8 mouse cellular contexts compared by ENCODE assay signal in genomic region chr2:74578146-74578842, GRCm38 (mm10). TPM values are rescaled to one million over a fixed set of nuclear protein-coding genes. Genes with fewer than 3 reads are reported as not detected.
DNase-seq lines count a peak whose midpoint lies in the region; ATAC-seq lines count a peak whose summit lies in the region.

No protein-coding gene starts in this region.

- no peaks in the 10 kb centered on the region for H3K9me3 ChIP-seq in forebrain, embryonic 13.5 days (replicated peaks)
- no peaks in the 10 kb centered on the region for H3K9me3 ChIP-seq in hindbrain, embryonic 16.5 days (ENCODE audit: control insufficient read depth, low read length)
- H3K9me3 ChIP-seq in limb, embryonic 13.5 days, result no peaks in the 10 kb centered on the region
- no peaks in the 10 kb centered on the region for H3K9me3 ChIP-seq in midbrain, embryonic 12.5 days

- peak overlapping the region; percentile 96 for H3K9ac ChIP-seq in forebrain, embryonic 13.5 days
- H3K9ac ChIP-seq in hindbrain, embryonic 16.5 days (ENCODE audit: low read depth, low read length), result peak overlapping the region; percentile 96
- peak overlapping the region; percentile 97 for H3K9ac ChIP-seq in limb, embryonic 13.5 days
- peak overlapping the region; percentile 96 for H3K9ac ChIP-seq in midbrain, embryonic 12.5 days (replicated peaks)

- H3K36me3 ChIP-seq in forebrain, embryonic 13.5 days (ENCODE audit: poor library complexity, severe bottlenecking), result no peaks in the 10 kb centered on the region
- H3K36me3 ChIP-seq in hindbrain, embryonic 16.5 days (ENCODE audit: control insufficient read depth, insufficient read depth, low read length), result no peaks in the 10 kb centered on the region
- no peaks in the 10 kb centered on the region for H3K36me3 ChIP-seq in limb, embryonic 13.5 days
- H3K36me3 ChIP-seq in midbrain, embryonic 12.5 days, result no peaks in the 10 kb centered on the region

- under 1% methylated on average over 53 of the region's 55 CpGs for WGBS in forebrain, embryonic 13.5 days
- under 1% methylated on average over 46 of the region's 55 CpGs for WGBS in hindbrain, embryonic 16.5 days
- WGBS in limb, embryonic 13.5 days, result under 1% methylated on average over 48 of the region's 55 CpGs
- WGBS in midbrain, embryonic 12.5 days, result 1% methylated on average over 52 of the region's 55 CpGs

- peak; percentile 10 for DNase-seq in ovary, postnatal 10 days (ENCODE audit: low spot score)
- no peak for DNase-seq in ovary, adult 18-20 months (ENCODE audit: low spot score)
- DNase-seq in brain, adult 2 months (ENCODE audit: low read depth, low spot score), result peak; percentile 58
- DNase-seq in spleen, postnatal 36 days (ENCODE audit: low spot score in 2 of 2), result peak; percentile 30 to 37

- H3K4me2 ChIP-seq in forebrain, embryonic 13.5 days, result peak overlapping the region; percentile 78
- H3K4me2 ChIP-seq in hindbrain, embryonic 16.5 days (ENCODE audit: low read length), result peak overlapping the region; percentile 64
- H3K4me2 ChIP-seq in limb, embryonic 13.5 days (replicated peaks), result peak overlapping the region; percentile 90
- H3K4me2 ChIP-seq in midbrain, embryonic 12.5 days (replicated peaks), result peak overlapping the region; percentile 88

- peak; percentile 87 for ATAC-seq in forebrain, embryonic 13.5 days
- peak; percentile 90 for ATAC-seq in hindbrain, embryonic 16.5 days
- peak; percentile 75 for ATAC-seq in limb, embryonic 13.5 days (ENCODE audit: low FRiP score, low read depth)
- peak; percentile 82 for ATAC-seq in midbrain, embryonic 12.5 days (ENCODE audit: low FRiP score, low read depth)

- H3K4me3 ChIP-seq in forebrain, embryonic 13.5 days, result peak overlapping the region; percentile 96
- peak overlapping the region; percentile 99 for H3K4me3 ChIP-seq in hindbrain, embryonic 16.5 days (ENCODE audit: low read length)
- peak overlapping the region; percentile 95 for H3K4me3 ChIP-seq in limb, embryonic 13.5 days
- peak overlapping the region; percentile 96 for H3K4me3 ChIP-seq in midbrain, embryonic 12.5 days

- H3K27ac ChIP-seq in forebrain, embryonic 13.5 days, result peak overlapping the region; percentile 49; the same call in 1 of the 2 replicates
- H3K27ac ChIP-seq in hindbrain, embryonic 16.5 days (ENCODE audit: low read depth, low read length), result peak overlapping the region; percentile 83
- H3K27ac ChIP-seq in limb, embryonic 13.5 days, result peak overlapping the region; percentile 77
- H3K27ac ChIP-seq in midbrain, embryonic 12.5 days (replicated peaks), result peak overlapping the region; percentile 85

- no peaks in the 10 kb centered on the region for H3K27me3 ChIP-seq in forebrain, embryonic 13.5 days
- no peaks in the 10 kb centered on the region for H3K27me3 ChIP-seq in hindbrain, embryonic 16.5 days (replicated peaks; ENCODE audit: control insufficient read depth, insufficient read depth, low read length)
- H3K27me3 ChIP-seq in limb, embryonic 13.5 days, result no peaks in the 10 kb centered on the region
- H3K27me3 ChIP-seq in midbrain, embryonic 12.5 days, result no peaks in the 10 kb centered on the region

- peaks cover 15% of the 10 kb centered on the region for H3K4me1 ChIP-seq in forebrain, embryonic 13.5 days
- H3K4me1 ChIP-seq in hindbrain, embryonic 16.5 days (ENCODE audit: control insufficient read depth, insufficient read depth, low read depth, low read length), result peaks cover 11% of the 10 kb centered on the region
- peaks cover 12% of the 10 kb centered on the region for H3K4me1 ChIP-seq in limb, embryonic 13.5 days
- H3K4me1 ChIP-seq in midbrain, embryonic 12.5 days, result peaks cover 13% of the 10 kb centered on the region

RNA-seq across cellular contexts. Expression of gene Lnpk, which starts 0.9 kb away (rescaled TPM):
- polyA plus RNA-seq in forebrain, embryonic 13.5 days (2015; fragmentation: Nextera tagmentation; extraction: Ambion mirVana), result 50.3 and 54.0 TPM in 2 replicates
- polyA plus RNA-seq in hindbrain, embryonic 16.5 days (2015; fragmentation: Nextera tagmentation; extraction: Ambion mirVana), result 42.9 and 45.2 TPM in 2 replicates
- polyA plus RNA-seq in limb, embryonic 13.5 days (2015; fragmentation: Nextera tagmentation; extraction: Ambion mirVana), result 53.2 and 55.4 TPM in 2 replicates
- polyA plus RNA-seq in midbrain, embryonic 12.5 days (2016; fragmentation: Nextera tagmentation; extraction: Ambion mirVana), result 59.7 and 60.8 TPM in 2 replicates
